Mouse (Mus musculus) limb, embryonic 12.5 days (tissue): ENCODE data around the gene Arid5b. TPM values are rescaled to one million over a fixed set of nuclear protein-coding genes. Genes with fewer than 3 reads are reported as not detected.
"Not testable (repeated sequence)": the region's sequence is repeated elsewhere in the genome, so short reads cannot be mapped to it uniquely, and the experiment has no call there.

ENCODE experiments used
- ATAC-seq: fragments of 200-750 bp; cut with Nextera tagmentation; 2 replicates; pipeline ENCODE4 v1.8.0; 2017; ENCODE audit warnings: low read depth, moderate TSS enrichment; ENCODE audit not compliant: insufficient number of reproducible peaks, insufficient read depth, low FRiP score, low TSS enrichment
- H3K27ac ChIP-seq: fragments of 300-500 bp; sonication (generic); 2 replicates; pipeline ENCODE4 v1.5.1; 2016; ENCODE audit warnings: mild to moderate bottlenecking, moderate library complexity
- H3K27me3 ChIP-seq: fragments of 300-500 bp; sonication (generic); 2 replicates; pipeline ENCODE4 v1.6.1; 2016; ENCODE audit warnings: mild to moderate bottlenecking, moderate library complexity
- H3K36me3 ChIP-seq: fragments of 300-500 bp; sonication (generic); 2 replicates; pipeline ENCODE4 v1.6.1; 2016; ENCODE audit warnings: mild to moderate bottlenecking, moderate library complexity
- H3K4me1 ChIP-seq: fragments of 300-500 bp; sonication (generic); replicated peaks from 2 replicates; pipeline ENCODE4 v1.6.1; 2016
- H3K4me2 ChIP-seq: fragments of 300-500 bp; sonication (generic); 2 replicates; pipeline ENCODE4 v1.6.1; 2016; ENCODE audit warnings: mild to moderate bottlenecking, moderate library complexity
- H3K4me3 ChIP-seq: fragments of 300-500 bp; sonication (generic); replicated peaks from 2 replicates; pipeline ENCODE4 v1.5.1; 2016; ENCODE audit warnings: mild to moderate bottlenecking
- H3K9ac ChIP-seq: fragments of 300-500 bp; sonication (generic); replicated peaks from 2 replicates; pipeline ENCODE4 v1.6.1; 2016; ENCODE audit warnings: mild to moderate bottlenecking, moderate library complexity
- H3K9me3 ChIP-seq: fragments of 300-500 bp; sonication (generic); 2 replicates; pipeline ENCODE4 v1.6.1; 2016; ENCODE audit warnings: mild to moderate bottlenecking, moderate library complexity
- WGBS: fragments of 180-500 bp; shearing (Covaris S2); methylation state at CpG from one replicate; pipeline ENCODE4 v1.1.7; 2016; 5-methylcytosine and 5-hydroxymethylcytosine counted together
- polyA plus RNA-seq: library from polyadenylated mRNA; unstranded; fragments of >200 nt; fragmentation: Nextera tagmentation; extraction: Ambion mirVana; gene quantifications from 2 replicates; pipeline ENCODE4 v1.2.1, GENCODE M21; 2016

Gene Arid5b
- polyA plus RNA-seq, 1 experiment from 2014 or later: 48.0 TPM

DNA sequence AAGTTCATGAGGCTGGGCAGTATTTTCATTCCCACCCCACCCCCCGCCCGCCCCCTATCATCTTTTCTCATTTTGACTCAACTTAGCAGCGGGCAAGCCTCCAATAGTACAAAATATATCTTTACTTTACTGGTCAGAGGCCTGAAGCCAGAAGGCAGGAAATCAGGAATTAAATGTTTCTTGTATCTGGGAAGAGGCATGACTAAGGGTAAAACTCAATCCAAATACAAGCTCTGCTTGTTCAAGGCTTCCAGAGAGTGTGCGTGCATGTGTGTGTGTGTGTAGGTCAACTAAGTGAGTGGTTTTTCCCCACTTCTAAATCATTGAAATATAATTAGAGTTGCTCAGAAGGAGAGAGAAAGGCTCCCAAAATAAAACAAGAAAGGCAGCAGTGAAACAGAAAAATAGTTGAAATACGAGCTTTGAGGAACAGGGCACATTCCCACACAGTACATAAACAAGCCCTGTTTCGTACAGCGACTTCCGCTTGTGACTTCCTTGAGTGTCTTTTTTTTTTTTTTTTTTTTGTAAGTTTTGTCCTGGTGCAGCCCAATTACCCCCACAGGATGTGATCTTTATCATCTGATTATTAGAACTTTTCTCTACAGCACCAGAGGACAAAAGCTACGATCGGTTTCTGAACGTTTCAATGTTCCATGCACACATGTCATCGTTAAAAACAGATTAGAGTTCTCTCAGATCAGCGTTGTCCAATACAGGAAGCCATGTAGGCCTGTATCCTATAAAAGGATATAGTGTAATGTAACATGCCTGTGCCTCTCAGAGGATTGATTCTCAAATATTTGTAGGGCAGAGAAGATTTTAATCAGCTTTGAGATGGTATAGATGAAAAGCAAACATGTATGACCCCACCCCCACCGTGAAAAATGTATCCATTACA is 173.4 kb downstream of the Arid5b start:
- no peak; the same call in 1 of the 2 replicates for ATAC-seq
- Histone ChIP-seq H3K9me3 (no peaks in the 10 kb centered on the region), H3K4me3 (no peak overlapping the region), H3K36me3 (peaks cover 41% of the 10 kb centered on the region), H3K4me2 (no peak overlapping the region), H3K9ac (no peak overlapping the region), H3K27ac (peak overlapping the region; percentile 67), H3K27me3 (no peaks in the 10 kb centered on the region), H3K4me1 (peaks cover 30% of the 10 kb centered on the region)
- 43% methylated on average over 14 of the region's 14 CpGs for WGBS

DNA sequence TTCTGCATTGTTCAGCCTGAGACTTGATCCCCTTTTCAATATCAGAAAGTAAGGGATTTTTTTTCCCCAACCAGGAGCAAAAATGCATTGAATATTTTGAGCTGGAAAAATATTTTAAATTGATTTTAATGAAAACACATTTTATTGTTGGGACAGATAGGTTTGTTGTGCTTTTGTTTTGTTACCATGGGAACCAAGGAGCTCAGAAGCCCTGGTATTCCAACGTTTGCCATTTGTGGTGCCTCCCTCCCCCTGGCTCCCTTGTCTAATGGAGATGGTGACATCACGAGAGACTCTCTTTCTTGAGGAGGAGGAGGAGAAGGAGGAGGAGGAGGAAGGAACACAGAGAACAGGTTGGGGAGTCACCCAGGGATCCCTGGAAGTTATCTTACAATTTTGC is 174.1 kb downstream of the Arid5b start:
- ATAC-seq: no peak
- Histone ChIP-seq H3K27me3 (no peaks in the 10 kb centered on the region), H3K36me3 (peaks cover 41% of the 10 kb centered on the region), H3K9ac (no peak overlapping the region), H3K4me3 (no peak overlapping the region), H3K9me3 (no peaks in the 10 kb centered on the region), H3K27ac (peak overlapping the region; percentile 67), H3K4me1 (peaks cover 30% of the 10 kb centered on the region), H3K4me2 (no peak overlapping the region)
- WGBS: 35% methylated on average over 2 of the region's 2 CpGs

DNA sequence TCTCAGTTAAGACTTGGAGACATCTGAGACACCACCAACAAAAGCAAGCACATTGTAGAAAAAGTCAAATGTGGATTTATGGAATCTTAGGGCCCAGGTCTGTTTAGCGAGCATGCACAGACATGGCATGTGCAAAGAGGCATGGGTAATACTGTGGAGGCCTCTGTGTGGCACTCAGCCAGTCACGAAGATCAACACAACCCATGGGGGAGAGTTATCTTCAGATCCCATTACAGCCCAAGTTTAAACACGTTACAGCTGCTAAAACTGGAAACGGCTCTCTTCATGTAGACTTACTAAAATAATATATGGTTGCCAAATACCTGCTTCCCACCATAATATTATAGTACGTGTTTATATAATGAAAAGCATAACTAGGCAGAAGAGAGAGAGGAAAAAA is 174.6 kb downstream of the Arid5b start:
- ATAC-seq: 0 out of 2 replicates have a peak, but pooled peaks have one; percentile 64
- Histone ChIP-seq H3K27me3 (no peaks in the 10 kb centered on the region), H3K36me3 (peaks cover 41% of the 10 kb centered on the region), H3K9ac (no peak overlapping the region), H3K27ac (no peak overlapping the region), H3K9me3 (no peaks in the 10 kb centered on the region), H3K4me1 (peaks cover 30% of the 10 kb centered on the region), H3K4me2 (no peak overlapping the region), H3K4me3 (no peak overlapping the region)
- 56% methylated on average over 5 of the region's 5 CpGs for WGBS

DNA sequence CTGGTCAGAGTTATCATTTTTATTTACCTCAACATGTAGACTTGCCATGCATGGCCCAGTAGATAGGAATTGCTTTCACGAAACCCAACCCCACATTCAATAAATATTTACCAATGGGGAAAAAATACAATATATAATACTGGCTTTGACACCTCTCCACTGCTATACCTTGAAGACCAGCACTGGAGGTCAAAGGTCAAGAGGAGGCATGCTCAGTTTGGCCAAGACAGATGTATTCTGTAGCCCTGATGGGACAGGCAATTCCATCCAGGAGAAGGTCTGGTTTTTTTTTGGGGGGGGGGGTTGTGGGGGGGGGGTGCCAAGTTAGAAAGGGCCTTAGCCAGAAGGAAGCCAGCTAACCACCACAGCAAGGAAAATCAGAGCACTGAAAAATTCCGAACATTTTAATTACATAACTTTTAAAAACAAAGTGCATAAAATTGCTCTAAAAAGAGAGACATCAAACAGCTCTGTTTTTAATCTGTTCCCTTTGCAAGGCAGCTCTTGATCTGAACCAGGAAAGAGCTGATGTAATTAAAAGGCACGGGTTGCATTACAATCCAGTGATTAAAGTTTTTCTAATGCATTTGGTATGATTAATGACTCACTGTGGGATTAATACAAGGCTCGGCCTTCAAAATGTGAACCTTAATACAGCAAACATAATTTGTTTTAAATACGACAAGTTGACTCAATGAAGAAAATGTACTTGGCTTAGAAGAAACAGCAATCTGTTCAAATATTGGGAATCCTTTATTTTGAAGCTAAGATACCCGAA is 175.3 kb downstream of the Arid5b start:
- H3K4me3 ChIP-seq: no peak overlapping the region
- 0 out of 2 replicates have a peak, but pooled peaks have one; percentile 7 for ATAC-seq
- H3K4me1 ChIP-seq: peaks cover 30% of the 10 kb centered on the region
- H3K9ac ChIP-seq: no peak overlapping the region
- no peaks in the 10 kb centered on the region for H3K9me3 ChIP-seq
- peaks cover 43% of the 10 kb centered on the region for H3K36me3 ChIP-seq
- H3K27me3 ChIP-seq: no peaks in the 10 kb centered on the region
- 54% methylated on average over 6 of the region's 6 CpGs for WGBS
- H3K27ac ChIP-seq: no peak overlapping the region
- H3K4me2 ChIP-seq: no peak overlapping the region

DNA sequence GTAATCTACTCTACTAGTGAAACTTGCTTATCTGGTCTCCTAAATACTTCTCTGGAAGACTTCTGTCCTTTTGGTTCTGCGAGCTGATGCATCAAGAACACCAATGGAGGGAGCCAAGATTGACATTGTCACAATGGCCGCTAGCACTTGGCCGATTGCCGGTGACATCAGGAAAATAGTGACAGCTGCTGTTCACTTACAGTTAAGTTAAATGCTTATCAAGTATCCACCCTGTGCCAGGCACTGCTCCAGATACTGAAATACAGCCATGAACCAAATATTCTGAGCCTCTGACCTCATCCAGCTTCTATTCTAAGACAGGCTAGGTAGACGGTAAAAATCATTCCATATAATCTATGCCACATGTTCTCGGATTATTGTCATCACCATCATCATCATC is 176.0 kb downstream of the Arid5b start:
- H3K4me2 ChIP-seq: no peak overlapping the region
- WGBS: 90% methylated on average over 6 of the region's 6 CpGs
- ATAC-seq: no peak

DNA sequence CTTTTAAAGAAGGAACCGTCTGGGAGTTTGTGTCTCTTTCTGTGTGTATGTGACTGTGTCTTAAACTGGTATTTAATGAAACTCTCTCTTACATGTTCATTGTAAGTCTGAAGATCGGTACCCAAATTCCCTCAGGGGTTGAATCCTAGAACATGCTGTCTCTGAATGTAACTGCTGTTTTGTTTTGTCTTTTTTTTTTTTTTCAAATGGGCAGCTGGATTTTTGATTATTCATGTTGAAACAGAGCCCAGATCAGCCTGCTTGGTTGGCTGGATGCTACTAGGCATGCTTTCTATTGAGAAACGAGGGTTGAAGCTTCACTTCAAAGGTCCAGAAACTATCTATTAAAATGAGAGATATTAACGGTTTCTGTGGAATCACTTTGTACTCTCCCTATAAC is 177.3 kb downstream of the Arid5b start:
- Histone ChIP-seq H3K9me3 (no peaks in the 10 kb centered on the region), H3K4me3 (no peak overlapping the region), H3K4me1 (peaks cover 30% of the 10 kb centered on the region), H3K9ac (no peak overlapping the region), H3K36me3 (peaks cover 59% of the 10 kb centered on the region), H3K27me3 (no peaks in the 10 kb centered on the region), H3K4me2 (no peak overlapping the region), H3K27ac (no peak overlapping the region)
- ATAC-seq: no peak
- WGBS: 82% methylated on average over 4 of the region's 4 CpGs

More for the DNA sequence above, 176.0 kb downstream of the Arid5b start:
- Histone ChIP-seq H3K27ac (no peak overlapping the region), H3K36me3 (peaks cover 46% of the 10 kb centered on the region), H3K9me3 (no peaks in the 10 kb centered on the region), H3K9ac (no peak overlapping the region), H3K27me3 (no peaks in the 10 kb centered on the region), H3K4me1 (peaks cover 30% of the 10 kb centered on the region), H3K4me3 (no peak overlapping the region)

DNA sequence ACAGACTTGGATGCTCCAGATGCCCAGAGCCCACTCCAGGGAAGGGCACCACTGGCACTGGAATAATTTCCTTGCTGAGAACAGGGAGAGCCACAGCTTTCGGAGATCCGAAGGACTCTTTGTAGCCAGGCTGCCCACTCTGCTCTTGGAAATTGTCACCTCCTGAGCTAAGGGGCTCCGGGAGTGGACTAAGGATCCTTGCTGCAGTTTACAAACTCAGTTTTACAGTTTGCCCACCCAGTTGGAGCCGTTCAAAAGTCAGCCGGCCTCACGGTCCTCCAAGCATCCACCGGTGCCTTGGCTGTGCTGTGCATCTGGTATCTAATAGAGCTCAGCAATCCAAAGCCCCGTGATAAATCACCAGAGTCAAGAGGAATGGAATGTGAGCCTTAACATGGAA is 178.0 kb downstream of the Arid5b start:
- Histone ChIP-seq H3K27me3 (no peaks in the 10 kb centered on the region), H3K36me3 (peaks cover 66% of the 10 kb centered on the region), H3K9ac (no peak overlapping the region), H3K9me3 (no peaks in the 10 kb centered on the region), H3K4me1 (peaks cover 25% of the 10 kb centered on the region), H3K4me3 (no peak overlapping the region), H3K27ac (no peak overlapping the region), H3K4me2 (no peak overlapping the region)
- WGBS: 56% methylated on average over 8 of the region's 8 CpGs
- ATAC-seq: no peak

DNA sequence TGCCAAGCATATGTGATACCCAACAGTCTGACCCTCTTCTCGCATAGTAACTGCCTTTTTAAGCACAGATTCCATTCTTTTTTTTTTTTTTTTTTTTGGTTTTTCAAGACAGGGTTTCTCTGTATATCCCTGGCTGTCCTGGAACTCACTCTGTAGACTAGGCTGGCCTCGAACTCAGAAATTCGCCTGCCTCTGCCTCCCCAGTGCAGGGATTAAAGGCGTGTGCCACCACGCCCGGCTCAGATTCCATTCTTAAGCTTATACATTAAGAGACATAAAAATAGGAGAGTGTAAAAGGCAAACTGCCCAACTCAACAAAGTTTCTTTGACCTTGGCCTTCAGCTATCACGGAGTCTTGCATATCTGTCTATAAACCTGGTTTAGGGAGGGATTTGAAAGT is 178.7 kb downstream of the Arid5b start:
- not testable (repeated sequence) for H3K27me3 ChIP-seq, H3K9ac ChIP-seq, H3K27ac ChIP-seq, ATAC-seq, H3K9me3 ChIP-seq, H3K4me3 ChIP-seq, H3K4me2 ChIP-seq
- Histone ChIP-seq H3K4me1 (peaks cover 17% of the 10 kb centered on the region), H3K36me3 (peaks cover 74% of the 10 kb centered on the region)
- WGBS: 93% methylated on average over 7 of the region's 7 CpGs

DNA sequence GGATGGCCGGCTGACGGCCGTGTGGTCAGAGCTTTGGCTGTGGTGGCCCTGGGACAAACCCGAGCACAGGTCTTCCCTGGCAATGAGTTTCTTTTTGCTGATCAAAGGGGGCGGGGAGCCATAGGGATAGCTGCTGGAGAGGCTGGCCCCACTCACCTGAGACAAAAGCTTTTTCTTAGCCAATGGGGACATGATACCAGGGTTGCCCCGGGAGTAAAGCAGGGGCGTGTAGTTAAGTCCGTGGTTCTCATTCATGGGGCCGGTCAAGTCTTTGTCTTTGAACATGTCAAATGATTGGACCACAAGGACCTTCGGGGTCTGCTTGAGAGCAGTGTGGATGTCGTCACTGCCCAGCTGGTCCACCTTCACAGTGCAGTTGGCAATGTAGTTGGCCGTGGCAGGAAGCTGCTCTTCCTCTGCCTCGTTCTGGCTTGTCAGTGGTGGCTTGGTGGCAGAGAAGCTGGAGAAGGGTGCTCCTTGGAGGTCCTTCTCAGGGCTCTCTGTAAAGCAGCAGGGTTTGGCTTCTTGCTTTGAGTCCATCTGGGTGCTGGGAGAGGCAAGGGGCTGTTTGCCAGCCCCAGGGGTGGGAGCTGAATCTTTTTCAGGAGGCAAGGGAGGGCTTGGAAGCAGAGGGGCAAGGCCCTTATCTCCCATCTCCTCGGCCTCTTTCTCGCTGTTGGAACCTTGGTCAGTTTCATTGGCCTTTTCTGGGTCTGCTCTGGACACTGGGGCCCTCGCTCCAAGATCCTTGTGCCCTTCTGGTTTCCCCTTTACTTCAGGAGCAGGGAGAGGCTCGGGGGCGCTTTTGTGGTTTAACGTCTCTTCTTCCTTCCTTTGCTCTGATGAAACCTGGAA is 180.5 kb downstream of the Arid5b start:
- WGBS: 92% methylated on average over 19 of the region's 19 CpGs

DNA sequence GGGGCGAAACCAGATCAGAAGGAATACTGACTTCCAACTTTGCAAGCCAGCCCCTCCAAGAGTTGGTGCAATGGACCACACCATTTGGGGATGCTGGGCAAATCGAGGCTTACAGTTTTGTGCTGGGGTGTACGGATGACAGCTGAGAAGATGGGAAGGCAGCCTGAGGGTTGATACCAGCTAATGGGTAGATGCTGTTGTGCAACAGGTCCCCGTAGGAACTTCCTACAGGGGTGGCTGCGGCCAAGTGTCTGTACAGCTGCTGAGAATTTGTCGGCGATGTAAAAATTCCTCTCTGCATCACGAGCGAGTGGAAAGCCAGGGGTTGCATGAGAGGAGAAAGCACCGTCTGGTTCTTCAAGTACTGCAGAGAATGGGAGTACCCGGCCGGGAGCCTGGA is 182.1 kb downstream of the Arid5b start:
- no peak for ATAC-seq
- Histone ChIP-seq H3K36me3 (peaks cover 76% of the 10 kb centered on the region), H3K9ac (no peak overlapping the region), H3K4me3 (no peak overlapping the region), H3K4me2 (no peak overlapping the region), H3K9me3 (no peaks in the 10 kb centered on the region), H3K4me1 (no peaks in the 10 kb centered on the region), H3K27me3 (no peaks in the 10 kb centered on the region), H3K27ac (no peak overlapping the region)
- WGBS: 94% methylated on average over 12 of the region's 12 CpGs

More for the DNA sequence above, 180.5 kb downstream of the Arid5b start:
- H3K4me2 ChIP-seq: no peak overlapping the region
- no peaks in the 10 kb centered on the region for H3K27me3 ChIP-seq
- no peak overlapping the region for H3K9ac ChIP-seq
- no peak overlapping the region for H3K4me3 ChIP-seq
- no peaks in the 10 kb centered on the region for H3K9me3 ChIP-seq
- peaks cover 6% of the 10 kb centered on the region; the same call in 1 of the 2 replicates for H3K4me1 ChIP-seq
- no peak for ATAC-seq
- no peak overlapping the region for H3K27ac ChIP-seq
- H3K36me3 ChIP-seq: peaks cover 86% of the 10 kb centered on the region
